Mouse (Mus musculus): ENCODE data around the gene Usp45. TPM values are rescaled to one million over a fixed set of nuclear protein-coding genes. Genes with fewer than 3 reads are reported as not detected.
A peak's percentile ranks its signal among the peaks of the same experiment; 100 is the strongest.

The Usp45 gene
- polyA plus RNA-seq, 1 experiment: 3.8 TPM

- Histone ChIP-seq H3K27me3 (ENCODE audit: control insufficient read depth, insufficient read depth, insufficient read length) (no peaks in the 10 kb centered on the region), H3K4me3 (no peak overlapping the region), H3K79me2 (ENCODE audit: control insufficient read depth, insufficient read depth) (no peaks in the 10 kb centered on the region), H3K36me3 (ENCODE audit: control insufficient read depth, insufficient read depth) (peaks cover 4% of the 10 kb centered on the region), H3K4me2 (ENCODE audit: low read depth) (no peak overlapping the region), H3ac (ENCODE audit: control insufficient read depth, insufficient read length) (no peak overlapping the region)
- TF ChIP-seq MYOD1 (IDR thresholded peaks at IDR 0.05; ENCODE audit: control insufficient read depth in 1 of 3, insufficient read length in 2 of 3, low read depth in 2 of 3) (no peak), E2F4 (IDR thresholded peaks at IDR 0.05; ENCODE audit: insufficient read depth) (no peak), USF1 (IDR thresholded peaks at IDR 0.05; ENCODE audit: low read depth) (no peak), POLR2AphosphoS2 (IDR thresholded peaks at IDR 0.05; ENCODE audit: insufficient read length, low read depth) (no peak), TCF3 (IDR thresholded peaks at IDR 0.05; ENCODE audit: insufficient read length, low read depth) (no peak), MYOG (IDR thresholded peaks at IDR 0.05; ENCODE audit: control insufficient read depth in 1 of 3, insufficient read depth in 1 of 3, insufficient read length in 2 of 3, low read depth in 2 of 3) (no peak), MAX (IDR thresholded peaks at IDR 0.05; ENCODE audit: low read depth) (no peak), POLR2A (IDR thresholded peaks at IDR 0.05; ENCODE audit: insufficient read length, low read depth) (no peak), CEBPB (IDR thresholded peaks at IDR 0.05; ENCODE audit: insufficient read depth, poor library complexity, severe bottlenecking) (no peak)
Measured at GRCm38 (mm10) chr4:21763827-21764226, 3.1 kb upstream of the Usp45 start.

- no peak for TF ChIP-seq E2F4 (IDR thresholded peaks at IDR 0.05; ENCODE audit: insufficient read depth)
- TF ChIP-seq TCF12 (IDR thresholded peaks at IDR 0.05; ENCODE audit: insufficient read depth, poor library complexity, severe bottlenecking): no peak
- TF ChIP-seq POLR2A (IDR thresholded peaks at IDR 0.05; ENCODE audit: insufficient read length, low read depth): no peak
- no peak for TF ChIP-seq USF1 (IDR thresholded peaks at IDR 0.05; ENCODE audit: low read depth)
- no peak for TF ChIP-seq MAX (IDR thresholded peaks at IDR 0.05; ENCODE audit: low read depth)
- no peaks in the 10 kb centered on the region for H3K36me3 ChIP-seq (ENCODE audit: control insufficient read depth, insufficient read depth)
Measured at GRCm38 (mm10) chr4:21766171-21766862, 639 bp upstream of the Usp45 start.

GRCm38 (mm10) chr4:21771064-21771463, 4.1 kb downstream of the Usp45 start:
- TF ChIP-seq USF1 (IDR thresholded peaks at IDR 0.05; ENCODE audit: low read depth) (no peak), TCF3 (IDR thresholded peaks at IDR 0.05; ENCODE audit: insufficient read length, low read depth) (no peak), MYOD1 (IDR thresholded peaks at IDR 0.05; ENCODE audit: control insufficient read depth in 1 of 3, insufficient read length in 2 of 3, low read depth in 2 of 3) (no peak), SRF (IDR thresholded peaks at IDR 0.05; ENCODE audit: control insufficient read depth, insufficient read length, low read depth) (no peak), POLR2AphosphoS2 (IDR thresholded peaks at IDR 0.05; ENCODE audit: insufficient read length, low read depth) (no peak), TCF12 (IDR thresholded peaks at IDR 0.05; ENCODE audit: insufficient read depth, poor library complexity, severe bottlenecking) (no peak), MYOG (IDR thresholded peaks at IDR 0.05; ENCODE audit: control insufficient read depth in 1 of 3, insufficient read depth in 1 of 3, insufficient read length in 2 of 3, low read depth in 2 of 3) (no peak), CEBPB (IDR thresholded peaks at IDR 0.05; ENCODE audit: insufficient read depth, poor library complexity, severe bottlenecking) (no peak), MAX (IDR thresholded peaks at IDR 0.05; ENCODE audit: low read depth) (no peak), E2F4 (IDR thresholded peaks at IDR 0.05; ENCODE audit: insufficient read depth) (no peak), POLR2A (IDR thresholded peaks at IDR 0.05; ENCODE audit: insufficient read length, low read depth) (no peak), REST (IDR thresholded peaks at IDR 0.05; ENCODE audit: insufficient read depth, insufficient read length) (no peak)
- H3K36me3 ChIP-seq (ENCODE audit: control insufficient read depth, insufficient read depth): no peaks in the 10 kb centered on the region
- H3K4me2 ChIP-seq (ENCODE audit: low read depth): no peak overlapping the region

More at GRCm38 (mm10) chr4:21766171-21766862, 639 bp upstream of the Usp45 start:
- H3K4me2 ChIP-seq (ENCODE audit: low read depth): peak overlapping the region; percentile 78
- peak overlapping the region; percentile 57 for H3K4me3 ChIP-seq
- H3K79me2 ChIP-seq (ENCODE audit: control insufficient read depth, insufficient read depth): no peaks in the 10 kb centered on the region
- no peaks in the 10 kb centered on the region for H3K27me3 ChIP-seq (ENCODE audit: control insufficient read depth, insufficient read depth, insufficient read length)
- H3ac ChIP-seq (ENCODE audit: control insufficient read depth, insufficient read length): no peak overlapping the region

GRCm38 (mm10) chr4:21772306-21772705, 5.3 kb downstream of the Usp45 start:
- Histone ChIP-seq H3K27me3 (ENCODE audit: control insufficient read depth, insufficient read depth, insufficient read length) (no peaks in the 10 kb centered on the region), H3K79me2 (ENCODE audit: control insufficient read depth, insufficient read depth) (peaks cover 11% of the 10 kb centered on the region), H3ac (ENCODE audit: control insufficient read depth, insufficient read length) (no peak overlapping the region), H3K36me3 (ENCODE audit: control insufficient read depth, insufficient read depth) (no peaks in the 10 kb centered on the region), H3K4me2 (ENCODE audit: low read depth) (no peak overlapping the region), H3K4me3 (no peak overlapping the region)
- no peak for TF ChIP-seq E2F4 (IDR thresholded peaks at IDR 0.05; ENCODE audit: insufficient read depth)
- TF ChIP-seq MYOD1 (IDR thresholded peaks at IDR 0.05; ENCODE audit: control insufficient read depth in 1 of 3, insufficient read length in 2 of 3, low read depth in 2 of 3): no peak
- no peak for TF ChIP-seq USF1 (IDR thresholded peaks at IDR 0.05; ENCODE audit: low read depth)
- no peak for TF ChIP-seq MAX (IDR thresholded peaks at IDR 0.05; ENCODE audit: low read depth)

More at GRCm38 (mm10) chr4:21771064-21771463, 4.1 kb downstream of the Usp45 start:
- H3K79me2 ChIP-seq (ENCODE audit: control insufficient read depth, insufficient read depth): no peaks in the 10 kb centered on the region
- H3K27me3 ChIP-seq (ENCODE audit: control insufficient read depth, insufficient read depth, insufficient read length): no peaks in the 10 kb centered on the region
- no peak overlapping the region for H3ac ChIP-seq (ENCODE audit: control insufficient read depth, insufficient read length)
- H3K4me3 ChIP-seq: no peak overlapping the region

- H3K27me3 ChIP-seq (ENCODE audit: control insufficient read depth, insufficient read depth, insufficient read length): no peaks in the 10 kb centered on the region
- no peaks in the 10 kb centered on the region for H3K36me3 ChIP-seq (ENCODE audit: control insufficient read depth, insufficient read depth)
- peak overlapping the region; percentile 89 for H3K4me2 ChIP-seq (ENCODE audit: low read depth)
- no peak for TF ChIP-seq CEBPB (IDR thresholded peaks at IDR 0.05; ENCODE audit: insufficient read depth, poor library complexity, severe bottlenecking)
- peak; percentile 91 for TF ChIP-seq POLR2A (IDR thresholded peaks at IDR 0.05; ENCODE audit: insufficient read length, low read depth)
- peak; percentile 84 for TF ChIP-seq POLR2AphosphoS2 (IDR thresholded peaks at IDR 0.05; ENCODE audit: insufficient read length, low read depth)
- peak overlapping the region; percentile 85 for H3K4me3 ChIP-seq
- H3K79me2 ChIP-seq (ENCODE audit: control insufficient read depth, insufficient read depth): peaks cover 21% of the 10 kb centered on the region
- peak overlapping the region; percentile 48 for H3ac ChIP-seq (ENCODE audit: control insufficient read depth, insufficient read length)
Measured at GRCm38 (mm10) chr4:21776091-21776945, 9.4 kb downstream of the Usp45 start.
